Mouse (Mus musculus) left cerebral cortex, postnatal 36 days (tissue): Measurements from ENCODE around the gene 1700074P13Rik. TPM values are rescaled to one million over a fixed set of nuclear protein-coding genes. Genes with fewer than 3 reads are reported as not detected.
"Not testable (repeated sequence)": the region's sequence is repeated elsewhere in the genome, so short reads cannot be mapped to it uniquely, and the experiment has no call there.

Experiments used
- DNase-seq, 2 experiments: peaks; one replicate each; pipeline ENCODE4 v3.0.0; 2021 to 2022; ENCODE audit warnings: low spot score in 2 of 2, mixed read lengths in 1 of 2
- intact Hi-C: fragments of 180-260 bp; cut with DNase I; formaldehyde crosslinking; loops from one replicate; pipeline ENCODE4 v1.15.1; 2025
- total RNA-seq, 2 experiments: library from RNA; stranded (reverse); gene quantifications; 2 replicates each; pipeline ENCODE4 v1.2.3; 2021

Gene 1700074P13Rik
- total RNA-seq: not detected

DNA sequence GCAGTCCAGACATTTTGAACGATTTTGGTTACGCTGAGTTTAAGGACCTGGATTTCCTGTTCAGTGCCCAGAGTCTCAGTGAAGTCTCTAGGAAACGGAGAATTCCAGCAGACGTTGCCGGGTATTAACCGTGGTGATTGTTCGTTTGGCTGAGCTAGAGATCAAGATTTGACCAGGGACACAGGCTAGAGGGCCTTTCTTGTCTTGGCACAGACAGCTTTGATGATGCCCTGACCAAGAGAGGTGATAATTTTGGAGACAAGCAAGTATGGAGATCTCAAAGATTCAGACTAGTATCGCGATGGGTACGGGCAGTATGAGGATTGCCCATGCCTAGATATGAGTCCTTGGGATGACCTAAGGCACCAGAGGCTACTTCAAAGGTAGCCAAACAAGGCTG, at the start of gene 1700074P13Rik:
TSS of gene 1700074P13Rik (minus strand) at position 101 of the 400 bp plus-strand sequence.
- no peak for DNase-seq
- intact Hi-C loops: no loop called here

DNA sequence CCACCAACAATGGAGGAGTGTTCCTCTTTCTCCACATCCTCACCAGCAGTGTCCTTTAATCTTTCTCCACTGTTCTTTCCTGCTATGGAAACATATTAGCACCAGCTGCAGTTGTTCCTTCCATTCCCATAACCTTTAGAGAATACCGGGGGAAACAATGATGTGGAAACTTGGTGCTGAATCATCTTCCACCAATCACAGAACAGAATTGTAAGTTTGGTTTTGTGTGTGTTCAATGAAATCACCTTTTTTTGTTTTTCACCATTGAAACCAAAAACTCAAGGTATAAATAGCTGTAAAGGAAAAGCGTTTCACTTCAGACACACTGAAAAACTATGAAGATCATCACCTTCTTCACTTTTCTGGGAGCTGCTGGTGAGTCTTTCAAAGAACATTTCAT, 24.1 kb upstream of the 1700074P13Rik start, which contains the start of gene 1810009J06Rik:
TSS of gene 1810009J06Rik (plus strand) at position 301 of the 400 bp plus-strand sequence.
- intact Hi-C loops, DNase-seq: not testable (repeated sequence)

DNA sequence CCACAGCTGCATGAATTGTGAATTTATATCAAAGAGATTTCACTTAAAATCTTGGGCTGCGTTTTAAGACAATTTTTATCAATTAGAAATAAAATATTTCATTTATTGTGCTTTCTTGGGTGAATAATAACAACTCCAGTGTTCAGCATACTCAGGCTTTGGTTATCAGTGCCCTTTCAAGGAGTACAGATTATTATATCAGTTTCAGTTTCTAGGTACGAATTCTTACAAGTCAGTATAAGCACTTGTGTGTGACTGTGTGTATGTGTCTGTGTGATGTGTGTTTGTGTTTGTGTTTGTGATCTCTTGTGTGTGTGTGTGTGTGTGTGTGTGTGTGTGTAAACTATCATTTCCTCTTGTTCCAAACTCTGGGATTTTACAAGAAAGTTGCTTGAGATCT, 13.4 kb upstream of the 1700074P13Rik start:
- no peak for DNase-seq

DNA sequence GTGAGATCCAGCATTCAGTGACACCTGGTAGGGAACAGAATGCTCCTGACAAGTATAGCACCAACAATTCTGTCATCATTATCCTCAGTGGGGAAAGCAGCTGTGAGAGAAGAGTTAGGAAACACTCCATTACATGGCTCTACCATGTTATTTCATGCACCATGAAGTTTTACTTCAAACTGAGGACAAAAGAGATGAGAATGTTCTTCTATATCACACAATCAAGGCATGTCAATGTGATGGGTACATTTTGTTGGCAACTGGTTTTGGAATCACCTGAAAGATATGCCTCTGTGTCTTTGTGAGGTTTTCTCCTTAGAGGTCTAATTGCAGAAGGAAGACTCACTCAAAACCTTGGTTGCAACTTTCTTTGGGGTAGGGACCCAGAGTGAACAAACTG, 11.4 kb upstream of the 1700074P13Rik start, which contains the start of gene Gm4744:
TSS of gene Gm4744 (minus strand) at position 101 of the 400 bp plus-strand sequence.
- no peak for DNase-seq
- intact Hi-C loops: no loop called here

More for the DNA sequence above, 13.4 kb upstream of the 1700074P13Rik start:
- intact Hi-C loops: no loop called here

DNA sequence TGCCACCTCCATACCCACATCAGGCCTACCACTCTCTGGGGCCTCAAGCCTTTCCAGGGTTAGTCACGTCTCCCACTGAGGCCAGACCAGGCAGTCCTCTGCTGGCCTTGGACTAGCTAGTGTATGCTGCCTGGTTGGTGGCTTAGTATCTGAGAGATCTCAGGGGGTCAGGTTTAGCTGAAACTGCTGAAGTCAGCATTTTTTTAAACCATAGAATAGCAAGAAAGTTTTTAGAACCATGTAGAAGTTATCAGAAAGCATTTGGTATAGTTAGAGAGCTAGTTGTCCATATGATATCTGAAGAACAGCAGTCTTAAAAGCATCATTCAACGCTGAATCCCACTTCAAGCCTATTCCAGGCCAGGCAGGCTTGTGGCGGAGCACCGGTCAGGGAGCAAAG, 20.4 kb downstream of the 1700074P13Rik start:
- no peak for DNase-seq
- intact Hi-C loops: no loop called here

DNA sequence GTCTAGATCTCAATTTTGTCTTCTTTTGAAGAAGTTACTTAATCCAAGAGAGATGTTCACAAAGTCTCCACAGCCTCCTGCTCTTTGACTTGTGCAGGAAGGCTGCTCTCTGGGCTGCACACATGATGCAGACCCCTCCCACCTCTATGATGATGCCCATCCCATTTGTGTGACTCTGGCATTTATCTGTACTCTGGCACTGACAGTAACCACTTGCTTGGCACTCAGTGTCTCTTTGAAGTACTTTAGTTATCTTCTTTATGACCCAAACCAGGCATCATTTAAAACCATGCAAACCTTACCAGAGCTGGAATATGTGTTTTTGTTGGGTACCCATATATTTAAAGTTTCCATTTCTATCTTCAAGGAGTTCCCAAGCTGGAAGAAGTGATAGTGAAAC, 40.1 kb downstream of the 1700074P13Rik start, which contains the start of gene Prss58:
TSS of gene Prss58 (minus strand) at position 101 of the 400 bp plus-strand sequence.
- intact Hi-C loops: no loop called here
- DNase-seq: no peak

DNA sequence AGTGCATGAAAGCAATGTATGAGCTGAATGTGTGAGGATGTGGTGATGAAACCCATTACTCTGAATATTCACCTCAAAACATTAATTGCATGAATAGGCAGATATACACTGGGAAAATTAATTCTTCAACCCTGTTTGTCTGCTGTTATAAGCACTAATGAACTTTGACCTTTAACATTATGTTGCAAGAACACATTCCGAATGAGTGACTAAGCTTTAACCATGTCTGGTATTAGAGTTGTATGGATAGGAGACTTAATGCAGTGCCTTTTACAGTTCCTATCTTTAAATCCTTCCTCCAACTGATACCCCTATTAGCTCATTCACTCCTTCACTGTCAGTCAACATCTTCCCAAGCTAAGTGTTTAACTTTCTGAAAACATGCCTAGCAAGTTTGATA, 45.6 kb downstream of the 1700074P13Rik start:
- intact Hi-C loops: no loop called here
- no peak for DNase-seq

DNA sequence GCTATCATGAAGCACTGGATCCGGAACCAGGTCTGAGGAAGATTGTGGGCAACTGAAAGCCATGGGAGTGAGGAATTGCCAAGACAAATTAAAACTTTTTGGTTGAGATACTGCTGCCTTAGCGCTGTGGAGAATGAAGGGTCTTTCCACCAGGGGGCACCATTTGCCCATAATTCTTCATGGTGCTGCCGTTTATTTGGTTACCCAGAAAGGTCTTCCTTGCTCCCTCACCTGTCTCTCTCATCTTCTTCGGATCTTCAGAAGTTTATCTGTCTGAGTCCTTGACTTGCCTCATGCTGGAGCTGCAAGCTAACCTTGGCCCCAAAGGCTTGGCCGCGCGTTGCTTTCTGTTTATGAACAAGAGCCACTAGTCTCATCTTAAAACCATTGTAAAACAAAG, 46.8 kb downstream of the 1700074P13Rik start:
- peak; percentile 19 to 24 for DNase-seq
- intact Hi-C loops: no loop called here

DNA sequence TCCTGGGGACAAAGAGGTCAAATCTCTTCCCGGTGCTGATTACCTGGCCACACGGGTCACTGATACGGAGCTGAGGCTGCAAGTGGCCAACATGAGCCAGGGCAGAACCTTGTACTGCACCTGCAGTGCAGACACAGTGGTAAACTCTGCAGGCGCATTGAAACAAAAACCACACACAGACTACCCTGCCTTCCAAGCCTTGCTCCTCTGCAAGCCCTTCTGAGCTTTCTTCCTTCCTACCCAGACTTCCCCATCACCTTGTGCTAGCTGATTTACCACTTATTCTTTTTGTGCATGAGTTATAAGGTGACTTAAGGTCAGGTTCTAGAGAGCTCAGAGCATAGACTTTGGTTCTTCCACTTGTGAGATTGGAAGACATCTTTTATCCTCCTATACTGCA, 48.6 kb downstream of the 1700074P13Rik start:
- intact Hi-C loops: no loop called here
- DNase-seq: no peak

DNA sequence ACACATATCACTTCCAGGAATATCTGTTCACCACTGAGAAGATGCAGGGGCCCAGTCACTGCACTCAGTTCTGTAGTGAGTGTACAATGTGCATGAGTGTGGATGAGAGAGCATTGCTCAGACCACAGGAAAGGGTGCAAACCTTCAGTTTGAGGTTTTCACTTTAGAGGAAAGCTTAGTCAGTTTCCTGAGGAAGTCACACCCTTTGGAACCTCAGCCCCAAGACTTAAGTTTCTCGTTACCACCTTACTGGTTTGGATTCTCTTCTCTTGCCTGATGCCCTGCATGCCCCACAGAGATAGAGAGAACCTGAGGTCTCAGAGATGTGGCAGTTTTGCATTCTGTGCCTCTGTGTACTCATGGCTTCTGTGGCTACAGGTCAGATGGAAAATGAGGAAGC, 49.4 kb downstream of the 1700074P13Rik start:
- intact Hi-C loops: no loop called here
- DNase-seq: no peak

DNA sequence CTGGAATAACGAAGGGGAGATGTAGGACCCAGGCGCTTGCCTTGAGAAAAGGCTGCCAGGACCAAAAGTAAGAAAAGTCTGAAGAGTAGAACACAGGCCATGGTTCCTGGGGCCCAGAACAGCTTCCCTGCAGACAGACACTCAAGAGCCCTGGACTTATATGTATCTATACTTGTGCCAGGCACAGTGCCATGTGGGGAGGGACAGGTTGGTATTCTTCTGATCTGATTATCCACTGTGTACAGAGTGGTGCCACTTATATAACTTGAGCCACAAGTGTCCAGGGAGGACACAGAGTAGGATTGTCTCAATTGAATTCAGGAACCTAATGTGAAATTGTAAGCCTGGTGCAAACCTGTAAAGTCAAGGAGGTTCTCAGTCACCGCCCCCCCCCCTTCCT, 53.0 kb downstream of the 1700074P13Rik start, which contains the start of gene Moxd2:
TSS of gene Moxd2 (minus strand) at position 101 of the 400 bp plus-strand sequence.
- intact Hi-C loops: no loop called here
- DNase-seq: no peak

Other genes with a start within 250 kb of the 1700074P13Rik start
- not detected for gene Moxd2, start 53.1 kb downstream of the 1700074P13Rik start, total RNA-seq
- not detected for gene Prss58, start 40.2 kb downstream of the 1700074P13Rik start, total RNA-seq
- gene Gm4744, start 11.3 kb upstream of the 1700074P13Rik start, total RNA-seq: not detected
- not detected for gene 1810009J06Rik, start 24.2 kb upstream of the 1700074P13Rik start, total RNA-seq
- not detected for gene Gm2663, start 58.9 kb upstream of the 1700074P13Rik start, total RNA-seq
- gene 2210010C04Rik, start 95.0 kb upstream of the 1700074P13Rik start, total RNA-seq: not detected